Mouse (Mus musculus): ENCODE measurements around the gene Hist1h4b. TPM values are rescaled to one million over a fixed set of nuclear protein-coding genes. Genes with fewer than 3 reads are reported as not detected.

The Hist1h4b gene
- polyA plus RNA-seq, 1 experiment: 29.2 TPM

DNA sequence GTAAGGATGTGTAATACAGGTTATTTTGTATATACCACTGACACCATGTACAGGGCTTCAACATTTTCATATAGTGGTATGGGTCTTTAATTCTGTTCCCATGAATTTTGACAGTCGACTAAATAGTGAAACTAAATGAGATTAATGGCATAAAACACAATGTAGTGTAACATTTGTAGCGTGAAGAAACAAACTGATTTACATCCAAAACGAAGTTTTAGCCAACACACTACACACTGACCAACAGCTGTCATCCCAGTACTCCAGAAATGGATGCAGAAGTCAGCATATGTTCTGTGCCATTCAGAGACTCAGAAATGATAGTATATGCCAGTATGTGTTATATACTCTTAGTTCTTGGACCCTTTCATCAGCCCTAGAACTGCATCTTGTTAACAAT is 1.1 kb downstream of the Hist1h4b start:
- Histone ChIP-seq H3K9ac (ENCODE audit: low read depth, poor library complexity, severe bottlenecking) (0 out of 2 replicates have a peak overlapping the region, but pooled peaks have one; percentile 74), H3K27me3 (ENCODE audit: control insufficient read depth, insufficient read depth, low read length, poor library complexity, severe bottlenecking) (no peaks in the 10 kb centered on the region), H3K4me1 (ENCODE audit: control insufficient read depth, insufficient read depth, low read length) (no peaks in the 10 kb centered on the region), H3K27ac (ENCODE audit: insufficient read depth, low read length) (peak overlapping the region; percentile 56; the same call in 1 of the 2 replicates), H3K4me3 (ENCODE audit: low read depth, low read length) (no peak overlapping the region), H3K36me3 (ENCODE audit: control insufficient read depth, insufficient read depth, low read length, poor library complexity, severe bottlenecking) (no peaks in the 10 kb centered on the region), H3K9me3 (replicated peaks; ENCODE audit: control insufficient read depth, insufficient read depth, low read length, poor library complexity, severe bottlenecking) (no peaks in the 10 kb centered on the region)
- TF ChIP-seq EP300 (IDR thresholded peaks at IDR 0.05; ENCODE audit: insufficient read depth, low read depth, low read length): no peak
- no peak for TF ChIP-seq CTCF (IDR thresholded peaks at IDR 0.05; ENCODE audit: low read depth, low read length)
- TF ChIP-seq POLR2A (IDR thresholded peaks at IDR 0.05; ENCODE audit: insufficient read depth, low read length): no peak

DNA sequence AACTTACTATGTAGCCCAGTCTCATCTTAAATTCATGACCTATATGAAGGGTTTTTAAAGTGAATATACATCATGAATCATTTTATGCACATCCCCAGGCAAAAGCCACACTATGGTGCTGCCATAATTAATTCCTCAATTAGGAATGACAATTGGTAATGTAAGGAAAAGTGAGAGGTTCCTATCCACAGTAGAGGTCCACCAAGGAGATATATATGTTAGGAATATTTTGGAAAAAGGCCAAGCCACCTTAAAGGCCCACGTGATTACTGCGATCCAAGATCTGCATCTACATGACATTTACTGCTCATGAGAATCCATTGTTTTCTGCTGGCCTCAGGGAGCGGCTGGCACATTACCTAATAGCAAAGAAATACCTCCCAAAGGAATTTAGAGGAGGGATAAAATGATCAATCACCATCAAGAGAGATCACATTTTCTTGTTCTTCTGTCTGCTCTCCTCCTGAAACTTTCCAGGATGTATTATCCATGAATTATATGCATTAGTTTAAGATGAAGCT is 2.5 kb downstream of the Hist1h4b start:
- Histone ChIP-seq H3K9me3 (replicated peaks; ENCODE audit: control insufficient read depth, insufficient read depth, low read length, poor library complexity, severe bottlenecking) (no peaks in the 10 kb centered on the region), H3K9ac (ENCODE audit: low read depth, poor library complexity, severe bottlenecking) (peak overlapping the region; percentile 99; the same call in 1 of the 2 replicates), H3K36me3 (ENCODE audit: control insufficient read depth, insufficient read depth, low read length, poor library complexity, severe bottlenecking) (no peaks in the 10 kb centered on the region), H3K27me3 (ENCODE audit: control insufficient read depth, insufficient read depth, low read length, poor library complexity, severe bottlenecking) (no peaks in the 10 kb centered on the region), H3K4me3 (ENCODE audit: low read depth, low read length) (no peak overlapping the region), H3K27ac (ENCODE audit: insufficient read depth, low read length) (no peak overlapping the region), H3K4me1 (ENCODE audit: control insufficient read depth, insufficient read depth, low read length) (no peaks in the 10 kb centered on the region)
- TF ChIP-seq EP300 (IDR thresholded peaks at IDR 0.05; ENCODE audit: insufficient read depth, low read depth, low read length) (no peak), CTCF (IDR thresholded peaks at IDR 0.05; ENCODE audit: low read depth, low read length) (no peak), POLR2A (IDR thresholded peaks at IDR 0.05; ENCODE audit: insufficient read depth, low read length) (no peak)

DNA sequence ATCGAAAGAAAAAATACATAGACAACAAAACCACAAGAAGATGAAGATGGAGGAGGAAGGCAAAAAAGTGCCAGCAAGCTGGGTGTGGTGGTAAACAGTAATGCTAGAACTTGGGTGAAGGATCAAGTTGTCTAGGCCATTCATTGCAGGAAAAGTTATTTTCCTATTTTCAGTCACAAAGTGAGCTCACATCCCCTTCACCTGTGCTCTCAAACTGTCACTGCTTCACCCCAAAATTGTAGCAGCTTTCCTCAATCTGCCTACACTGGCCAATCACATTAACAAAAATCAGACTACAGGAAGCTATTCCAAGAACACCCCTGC is 3.1 kb downstream of the Hist1h4b start:
- Histone ChIP-seq H3K9ac (ENCODE audit: low read depth, poor library complexity, severe bottlenecking) (peak overlapping the region; percentile 99), H3K4me3 (ENCODE audit: low read depth, low read length) (0 out of 2 replicates have a peak overlapping the region, but pooled peaks have one; percentile 66), H3K27me3 (ENCODE audit: control insufficient read depth, insufficient read depth, low read length, poor library complexity, severe bottlenecking) (no peaks in the 10 kb centered on the region), H3K36me3 (ENCODE audit: control insufficient read depth, insufficient read depth, low read length, poor library complexity, severe bottlenecking) (no peaks in the 10 kb centered on the region), H3K4me1 (ENCODE audit: control insufficient read depth, insufficient read depth, low read length) (no peaks in the 10 kb centered on the region), H3K27ac (ENCODE audit: insufficient read depth, low read length) (peak overlapping the region; percentile 99), H3K9me3 (replicated peaks; ENCODE audit: control insufficient read depth, insufficient read depth, low read length, poor library complexity, severe bottlenecking) (no peaks in the 10 kb centered on the region)
- TF ChIP-seq EP300 (IDR thresholded peaks at IDR 0.05; ENCODE audit: insufficient read depth, low read depth, low read length): no peak
- no peak for TF ChIP-seq CTCF (IDR thresholded peaks at IDR 0.05; ENCODE audit: low read depth, low read length)
- TF ChIP-seq POLR2A (IDR thresholded peaks at IDR 0.05; ENCODE audit: insufficient read depth, low read length): no peak

DNA sequence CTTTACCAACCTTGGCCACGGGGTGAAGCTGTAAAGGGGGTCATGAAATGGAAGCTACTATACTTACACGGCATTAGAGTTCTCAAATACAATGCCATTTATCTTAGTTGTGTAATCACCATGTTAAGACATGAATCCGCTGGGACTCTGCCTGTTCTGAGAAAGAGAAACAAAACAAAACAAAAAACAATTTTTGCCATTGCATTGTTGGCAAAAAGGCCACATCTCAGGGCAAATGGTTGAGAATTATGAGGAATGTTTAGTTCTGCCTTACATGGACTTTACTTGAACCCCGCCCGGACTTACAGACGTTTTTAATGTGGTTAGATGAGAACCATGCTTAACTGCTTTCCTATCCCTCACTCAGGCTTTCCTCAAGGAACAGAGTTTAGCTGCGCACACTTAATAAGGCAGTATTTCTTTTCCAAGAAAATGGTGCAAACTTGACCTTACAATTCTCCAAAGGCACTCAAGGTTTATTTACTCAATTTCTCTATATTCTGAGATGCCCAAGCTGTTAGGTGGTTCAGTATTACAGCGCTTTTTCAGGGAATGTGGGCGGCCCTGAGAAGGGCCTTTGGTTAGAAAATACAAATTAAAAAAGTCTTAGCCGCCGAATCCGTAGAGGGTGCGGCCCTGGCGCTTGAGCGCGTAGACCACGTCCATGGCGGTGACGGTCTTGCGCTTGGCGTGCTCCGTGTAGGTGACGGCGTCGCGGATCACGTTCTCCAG is 3.6 kb downstream of the Hist1h4b start:
- Histone ChIP-seq H3K4me3 (ENCODE audit: low read depth, low read length) (peak overlapping the region; percentile 66), H3K4me1 (ENCODE audit: control insufficient read depth, insufficient read depth, low read length) (no peaks in the 10 kb centered on the region)

DNA sequence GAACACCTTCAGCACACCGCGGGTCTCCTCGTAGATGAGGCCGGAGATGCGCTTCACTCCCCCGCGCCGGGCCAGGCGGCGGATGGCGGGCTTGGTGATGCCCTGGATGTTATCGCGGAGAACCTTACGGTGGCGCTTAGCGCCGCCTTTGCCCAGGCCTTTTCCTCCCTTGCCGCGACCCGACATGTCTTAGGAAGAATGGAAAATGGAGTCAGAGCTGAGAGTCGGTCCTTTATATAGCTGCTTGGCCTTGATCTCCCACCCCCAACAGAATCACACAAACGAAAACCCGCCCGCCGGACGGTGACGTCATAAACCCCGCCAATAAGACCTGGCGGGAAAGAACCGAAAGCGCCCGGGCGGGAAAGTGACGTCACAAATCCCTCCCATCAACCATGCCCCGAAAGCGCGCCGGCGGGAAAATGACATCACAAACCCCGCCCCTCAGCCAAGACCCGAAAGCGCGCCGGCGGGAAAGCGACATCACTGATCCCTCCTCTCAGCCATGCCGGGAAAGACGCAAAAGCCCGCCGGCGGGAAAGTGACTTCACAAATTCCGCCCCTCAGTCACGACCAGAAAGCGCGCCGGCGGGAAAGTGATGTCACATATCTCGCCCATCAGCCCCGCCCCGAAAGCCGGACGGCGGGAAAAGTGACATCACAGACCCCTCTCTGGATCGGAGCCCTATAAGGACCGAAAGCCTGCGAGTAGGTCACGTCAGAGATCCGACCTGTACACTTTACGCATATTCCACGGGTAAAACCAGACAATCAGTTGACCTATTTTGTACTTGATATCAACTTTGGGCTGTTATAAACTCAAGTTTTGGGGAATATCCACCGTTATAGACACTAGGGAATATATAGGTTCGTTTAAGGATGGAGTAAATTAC is 4.4 kb downstream of the Hist1h4b start, which contains the start of gene Hist1h4a:
TSS of gene Hist1h4a (minus strand) at position 259 of the 893 bp plus-strand sequence.
- no peaks in the 10 kb centered on the region for H3K9me3 ChIP-seq (replicated peaks; ENCODE audit: control insufficient read depth, insufficient read depth, low read length, poor library complexity, severe bottlenecking)
- peak within 1 kb of the TSS; percentile 99 for H3K9ac ChIP-seq (ENCODE audit: low read depth, poor library complexity, severe bottlenecking)

More for the DNA sequence above, 3.6 kb downstream of the Hist1h4b start:
- TF ChIP-seq EP300 (IDR thresholded peaks at IDR 0.05; ENCODE audit: insufficient read depth, low read depth, low read length): no peak
- TF ChIP-seq POLR2A (IDR thresholded peaks at IDR 0.05; ENCODE audit: insufficient read depth, low read length): peak; percentile 43
- Histone ChIP-seq H3K27ac (ENCODE audit: insufficient read depth, low read length) (peak overlapping the region; percentile 99), H3K36me3 (ENCODE audit: control insufficient read depth, insufficient read depth, low read length, poor library complexity, severe bottlenecking) (no peaks in the 10 kb centered on the region), H3K9me3 (replicated peaks; ENCODE audit: control insufficient read depth, insufficient read depth, low read length, poor library complexity, severe bottlenecking) (no peaks in the 10 kb centered on the region), H3K9ac (ENCODE audit: low read depth, poor library complexity, severe bottlenecking) (peak overlapping the region; percentile 99), H3K27me3 (ENCODE audit: control insufficient read depth, insufficient read depth, low read length, poor library complexity, severe bottlenecking) (no peaks in the 10 kb centered on the region)

More for the DNA sequence above, 4.4 kb downstream of the Hist1h4b start, which contains the start of gene Hist1h4a:
- TF ChIP-seq EP300 (IDR thresholded peaks at IDR 0.05; ENCODE audit: insufficient read depth, low read depth, low read length) (peak; percentile 23; the same call in 1 of the 2 replicates), POLR2A (IDR thresholded peaks at IDR 0.05; ENCODE audit: insufficient read depth, low read length) (peak; percentile 99), CTCF (IDR thresholded peaks at IDR 0.05; ENCODE audit: low read depth, low read length) (no peak)
- Histone ChIP-seq H3K4me1 (ENCODE audit: control insufficient read depth, insufficient read depth, low read length) (no peaks in the 10 kb centered on the region), H3K36me3 (ENCODE audit: control insufficient read depth, insufficient read depth, low read length, poor library complexity, severe bottlenecking) (no peaks in the 10 kb centered on the region), H3K27me3 (ENCODE audit: control insufficient read depth, insufficient read depth, low read length, poor library complexity, severe bottlenecking) (no peaks in the 10 kb centered on the region), H3K27ac (ENCODE audit: insufficient read depth, low read length) (peak within 1 kb of the TSS; percentile 99), H3K4me3 (ENCODE audit: low read depth, low read length) (peak within 1 kb of the TSS; percentile 98)

All from ES-Bruce4 (cell line).